In the genomic region with DNA sequence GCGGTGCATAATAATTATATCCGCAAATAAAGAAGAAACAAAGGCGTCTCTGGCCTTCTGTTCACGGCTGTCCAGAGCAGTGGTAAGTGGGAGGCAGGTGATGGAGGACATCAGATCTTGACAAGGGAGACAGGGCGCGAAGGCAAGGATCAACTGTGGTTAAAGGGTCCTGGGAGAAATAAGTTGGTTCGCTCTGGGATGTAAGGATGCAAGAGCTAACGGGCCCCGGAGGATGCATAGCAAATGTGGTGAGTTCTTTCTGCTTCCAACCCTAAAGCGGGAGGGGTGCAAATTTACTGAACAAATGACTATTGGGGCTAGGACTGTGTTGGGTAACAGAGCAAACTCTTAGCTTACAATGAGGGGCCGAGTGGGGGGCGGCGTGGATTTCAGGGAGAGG, we compare ENCODE assay signal across 20 mouse cellular contexts. TPM values are rescaled to one million over a fixed set of nuclear protein-coding genes. Genes with fewer than 3 reads are reported as not detected.
A peak's percentile ranks its signal among the peaks of the same experiment; 100 is the strongest.
DNase-seq lines count a peak whose midpoint lies in the region; ATAC-seq lines count a peak whose summit lies in the region.
"Had no signal": no experiment of that assay in that cellular context is flagged by ENCODE, and none has a peak within 500 bp of the region (broad histone marks: within the 10 kb centered on the region; RNA-seq: fewer than 3 reads in every experiment).

No protein-coding gene starts in this region.

- peak overlapping the region; percentile 55 for H3K27ac ChIP-seq in forebrain, embryonic 13.5 days
- peak overlapping the region; percentile 97 for H3K27ac ChIP-seq in hindbrain, embryonic 13.5 days
- H3K27ac ChIP-seq in midbrain, embryonic 12.5 days (replicated peaks): peak overlapping the region; percentile 58
- peak overlapping the region; percentile 61 for H3K27ac ChIP-seq in neural tube, embryonic 14.5 days (ENCODE audit: low read depth, low read length)
- H3K27ac ChIP-seq: heart, embryonic 10.5 days; stomach, embryonic 15.5 days had no signal

- peak overlapping the region; percentile 54 for H3K4me3 ChIP-seq in forebrain, embryonic 13.5 days
- H3K4me3 ChIP-seq in hindbrain, embryonic 13.5 days: peak overlapping the region; percentile 58
- H3K4me3 ChIP-seq in midbrain, embryonic 12.5 days: peak overlapping the region; percentile 46
- peak overlapping the region; percentile 44 for H3K4me3 ChIP-seq in neural tube, embryonic 14.5 days (ENCODE audit: low read depth, low read length)
- H3K4me3 ChIP-seq: erythroblast, embryonic 14.5 days; stomach, embryonic 15.5 days had no signal

- peak overlapping the region; percentile 85 for H3K9ac ChIP-seq in forebrain, embryonic 13.5 days
- peak overlapping the region; percentile 86 for H3K9ac ChIP-seq in hindbrain, embryonic 13.5 days
- H3K9ac ChIP-seq in midbrain, embryonic 12.5 days (replicated peaks): peak overlapping the region; percentile 51; the same call in 1 of the 2 replicates
- peak overlapping the region; percentile 72 for H3K9ac ChIP-seq in neural tube, embryonic 14.5 days (replicated peaks; ENCODE audit: low read depth, low read length)
- H3K9ac ChIP-seq: stomach, embryonic 15.5 days had no signal

- H3K4me2 ChIP-seq in forebrain, embryonic 13.5 days: peak overlapping the region; percentile 64
- peak overlapping the region; percentile 67 for H3K4me2 ChIP-seq in hindbrain, embryonic 13.5 days
- H3K4me2 ChIP-seq in midbrain, embryonic 12.5 days (replicated peaks): peak overlapping the region; percentile 36
- H3K4me2 ChIP-seq in neural tube, embryonic 14.5 days (ENCODE audit: low read depth, low read length): peak overlapping the region; percentile 54
- H3K4me2 ChIP-seq: stomach, embryonic 15.5 days had no signal

- no peaks in the 10 kb centered on the region for H3K9me3 ChIP-seq in forebrain, embryonic 13.5 days (replicated peaks)
- no peaks in the 10 kb centered on the region for H3K9me3 ChIP-seq in hindbrain, embryonic 13.5 days
- H3K9me3 ChIP-seq in midbrain, embryonic 12.5 days: no peaks in the 10 kb centered on the region
- H3K9me3 ChIP-seq in neural tube, embryonic 14.5 days (ENCODE audit: control insufficient read depth, low read length): no peaks in the 10 kb centered on the region
- H3K9me3 ChIP-seq: heart, embryonic 10.5 days; stomach, embryonic 15.5 days had no signal

- peaks cover 36% of the 10 kb centered on the region for H3K4me1 ChIP-seq in forebrain, embryonic 13.5 days
- H3K4me1 ChIP-seq in hindbrain, embryonic 13.5 days (replicated peaks): peaks cover 48% of the 10 kb centered on the region
- H3K4me1 ChIP-seq in midbrain, embryonic 12.5 days: peaks cover 21% of the 10 kb centered on the region
- no peaks in the 10 kb centered on the region for H3K4me1 ChIP-seq in neural tube, embryonic 14.5 days (ENCODE audit: control insufficient read depth, insufficient read depth, low read length)

- 2% methylated on average over 13 of the region's 13 CpGs for WGBS in forebrain, embryonic 13.5 days
- 1% methylated on average over 13 of the region's 13 CpGs for WGBS in hindbrain, embryonic 13.5 days
- 4% methylated on average over 13 of the region's 13 CpGs for WGBS in midbrain, embryonic 12.5 days
- 3% methylated on average over 13 of the region's 13 CpGs for WGBS in neural tube, embryonic 14.5 days

- no peak for DNase-seq in layer of hippocampus, postnatal 25 days (ENCODE audit: extremely low spot score in 1 of 2, low spot score in 1 of 2)
- no peak for DNase-seq in urinary bladder, adult 18-20 months (ENCODE audit: low spot score in 2 of 2)
- DNase-seq in adrenal gland, postnatal 4 days (ENCODE audit: low spot score in 2 of 2): no peak
- DNase-seq in ovary, postnatal 10 days (ENCODE audit: low spot score): no peak
- DNase-seq: kidney, adult 8-10 months; layer of hippocampus, adult 9-11 months; lung, postnatal 36 days; thymus, postnatal 36 days had no signal

- H3K36me3 ChIP-seq in forebrain, embryonic 13.5 days (ENCODE audit: poor library complexity, severe bottlenecking): peaks cover 7% of the 10 kb centered on the region; the same call in 1 of the 2 replicates
- H3K36me3 ChIP-seq in hindbrain, embryonic 13.5 days: peaks cover 4% of the 10 kb centered on the region; the same call in 1 of the 2 replicates
- H3K36me3 ChIP-seq in midbrain, embryonic 12.5 days: no peaks in the 10 kb centered on the region
- H3K36me3 ChIP-seq in neural tube, embryonic 14.5 days (ENCODE audit: control insufficient read depth, insufficient read depth, low read length): no peaks in the 10 kb centered on the region
- H3K36me3 ChIP-seq: heart, embryonic 10.5 days; stomach, embryonic 15.5 days had no signal

- H3K27me3 ChIP-seq in forebrain, embryonic 13.5 days: peaks cover 94% of the 10 kb centered on the region
- peaks cover 98% of the 10 kb centered on the region for H3K27me3 ChIP-seq in hindbrain, embryonic 13.5 days
- peaks cover 97% of the 10 kb centered on the region for H3K27me3 ChIP-seq in midbrain, embryonic 12.5 days
- H3K27me3 ChIP-seq in neural tube, embryonic 14.5 days (ENCODE audit: control insufficient read depth, insufficient read depth, low read length): peaks cover 22% of the 10 kb centered on the region

- ATAC-seq in forebrain, embryonic 13.5 days: no peak
- ATAC-seq in hindbrain, embryonic 13.5 days (ENCODE audit: low FRiP score): no peak
- ATAC-seq in midbrain, embryonic 12.5 days (ENCODE audit: low FRiP score, low read depth): no peak
- ATAC-seq in neural tube, embryonic 14.5 days (ENCODE audit: low read depth): no peak
- ATAC-seq: CD4-positive, CD25-positive, alpha-beta regulatory T cell, adult 4 months had no signal

RNA-seq across cellular contexts. Expression of a gene that starts 5.1 kb away (rescaled TPM):
- polyA plus RNA-seq in forebrain, embryonic 13.5 days (2015; fragmentation: Nextera tagmentation; extraction: Ambion mirVana): 4.8 and 5.6 TPM in 2 replicates
- 6.6 and 8.1 TPM in 2 replicates for polyA plus RNA-seq in hindbrain, embryonic 13.5 days (2015; fragmentation: Nextera tagmentation; extraction: Ambion mirVana)
- 3.2 and 4.2 TPM in 2 replicates for polyA plus RNA-seq in midbrain, embryonic 12.5 days (2016; fragmentation: Nextera tagmentation; extraction: Ambion mirVana)
- polyA plus RNA-seq in neural tube, embryonic 14.5 days (2014; fragmentation: Nextera tagmentation; extraction: Ambion mirVana): 9.2 and 10.7 TPM in 2 replicates
- 10 to 100 TPM; 68.3 to 77.6 TPM for total RNA-seq in layer of hippocampus, postnatal 25 days (2021)
- under 1 TPM in 1 of 2 experiments, not detected in 1; 0.54 TPM for total RNA-seq in adrenal gland, postnatal 4 days (2021)
- total RNA-seq: gastrocnemius, adult 8-10 months; hematopoietic stem cell, adult 5-6 weeks; monocyte, adult 5-6 weeks had no signal
- polyA plus RNA-seq: CD4-positive, CD25-positive, alpha-beta regulatory T cell, adult 4 months; erythroblast, embryonic 14.5 days; heart, embryonic 10.5 days; liver, embryonic 16.5 days; stomach, embryonic 15.5 days had no signal

RNA-seq across cellular contexts. Expression of a gene that starts 9.0 kb away (rescaled TPM):
- polyA plus RNA-seq in forebrain, embryonic 13.5 days (2015; fragmentation: Nextera tagmentation; extraction: Ambion mirVana): 11.5 and 14.1 TPM in 2 replicates
- polyA plus RNA-seq in hindbrain, embryonic 13.5 days (2015; fragmentation: Nextera tagmentation; extraction: Ambion mirVana): 12.4 and 12.6 TPM in 2 replicates
- polyA plus RNA-seq in midbrain, embryonic 12.5 days (2016; fragmentation: Nextera tagmentation; extraction: Ambion mirVana): 21.7 and 23.7 TPM in 2 replicates
- 12.9 TPM in 2 replicates for polyA plus RNA-seq in neural tube, embryonic 14.5 days (2014; fragmentation: Nextera tagmentation; extraction: Ambion mirVana)
- total RNA-seq in layer of hippocampus, postnatal 25 days (2021): 10 to 100 TPM; 10.0 to 10.2 TPM
- total RNA-seq in adrenal gland, postnatal 4 days (2021): 10 to 100 TPM; 17.1 to 18.2 TPM

RNA-seq across cellular contexts. Expression of a gene that starts 49.5 kb away (rescaled TPM):
- 7.8 and 8.4 TPM in 2 replicates for polyA plus RNA-seq in forebrain, embryonic 13.5 days (2015; fragmentation: Nextera tagmentation; extraction: Ambion mirVana)
- 8.0 and 8.5 TPM in 2 replicates for polyA plus RNA-seq in hindbrain, embryonic 13.5 days (2015; fragmentation: Nextera tagmentation; extraction: Ambion mirVana)
- polyA plus RNA-seq in midbrain, embryonic 12.5 days (2016; fragmentation: Nextera tagmentation; extraction: Ambion mirVana): 3.5 and 4.2 TPM in 2 replicates
- 18.2 and 28.1 TPM in 2 replicates for polyA plus RNA-seq in neural tube, embryonic 14.5 days (2014; fragmentation: Nextera tagmentation; extraction: Ambion mirVana)
- 100 to 1,000 TPM; 138 to 141 TPM for total RNA-seq in layer of hippocampus, postnatal 25 days (2021)
- total RNA-seq in adrenal gland, postnatal 4 days (2021): 10 to 100 TPM; 15.7 to 16.9 TPM
